Mouse (Mus musculus) kidney, embryonic 16.5 days (tissue): ENCODE data around the gene Cdh13. TPM values are rescaled to one million over a fixed set of nuclear protein-coding genes. Genes with fewer than 3 reads are reported as not detected.

Experiments
- ATAC-seq: fragments of 200-750 bp; cut with Nextera tagmentation; 2 replicates; pipeline ENCODE4 v1.8.0; 2017; ENCODE audit warnings: moderate TSS enrichment; ENCODE audit not compliant: low FRiP score, low TSS enrichment
- H3K27ac ChIP-seq: fragments of 300-500 bp; sonication (generic); 2 replicates; pipeline ENCODE4 v1.5.1; 2014; ENCODE audit warnings: low read length
- H3K27me3 ChIP-seq: fragments of 300-500 bp; sonication (generic); 2 replicates; pipeline ENCODE4 v1.6.1; 2014; ENCODE audit warnings: low read length, control low read depth, mixed read lengths; ENCODE audit not compliant: insufficient read depth
- H3K36me3 ChIP-seq: fragments of 300-500 bp; sonication (generic); 2 replicates; pipeline ENCODE4 v1.6.1; 2014; ENCODE audit warnings: low read length, control low read depth, mixed read lengths; ENCODE audit not compliant: insufficient read depth
- H3K4me1 ChIP-seq: fragments of 300-500 bp; sonication (generic); 2 replicates; pipeline ENCODE4 v1.6.1; 2014; ENCODE audit warnings: low read length, control low read depth, mixed read lengths; ENCODE audit not compliant: insufficient read depth
- H3K4me2 ChIP-seq: fragments of 300-500 bp; sonication (generic); replicated peaks from 2 replicates; pipeline ENCODE4 v1.6.1; 2014; ENCODE audit warnings: low read depth, low read length
- H3K4me3 ChIP-seq: fragments of 300-500 bp; sonication (generic); 2 replicates; pipeline ENCODE4 v1.5.1; 2014; ENCODE audit warnings: mild to moderate bottlenecking, low read length
- H3K9ac ChIP-seq: fragments of 300-500 bp; sonication (generic); replicated peaks from 2 replicates; pipeline ENCODE4 v1.6.1; 2014; ENCODE audit warnings: low read length
- H3K9me3 ChIP-seq: fragments of 300-500 bp; sonication (generic); 2 replicates; pipeline ENCODE4 v1.6.1; 2016; ENCODE audit warnings: low read length, control low read depth
- WGBS: fragments of 180-500 bp; shearing (Covaris S2); extraction: QIAGEN DNeasy Blood & Tissue Kit; methylation state at CpG from one replicate; pipeline ENCODE4 v1.1.7; 2014; 5-methylcytosine and 5-hydroxymethylcytosine counted together
- polyA plus RNA-seq: library from polyadenylated mRNA; unstranded; fragments of >200 nt; fragmentation: Nextera tagmentation; extraction: Ambion mirVana; gene quantifications from 2 replicates; pipeline ENCODE4 v1.2.1, GENCODE M21; 2015

Cdh13 gene
- polyA plus RNA-seq, 1 experiment from 2014 or later = 2.0 TPM

- Histone ChIP-seq H3K9me3 (no peaks in the 10 kb centered on the region), H3K27ac (no peak overlapping the region), H3K9ac (no peak overlapping the region), H3K4me1 (peaks cover 11% of the 10 kb centered on the region; the same call in 1 of the 2 replicates), H3K4me2 (no peak overlapping the region), H3K36me3 (no peaks in the 10 kb centered on the region), H3K4me3 (no peak overlapping the region), H3K27me3 (no peaks in the 10 kb centered on the region)
- WGBS = 91% methylated on average over 8 of the region's 8 CpGs
- no peak for ATAC-seq
Measured at GRCm38 (mm10) chr8:118569366-118569765, 285.8 kb downstream of the Cdh13 start.

- no peak overlapping the region for H3K27ac ChIP-seq
- no peaks in the 10 kb centered on the region for H3K36me3 ChIP-seq
- no peak overlapping the region for H3K4me2 ChIP-seq
- H3K4me3 ChIP-seq = no peak overlapping the region
- H3K4me1 ChIP-seq = no peaks in the 10 kb centered on the region
- peak; percentile 61 for ATAC-seq
- H3K9ac ChIP-seq = no peak overlapping the region
- 59% methylated on average over 1 of the region's 1 CpGs for WGBS
- no peaks in the 10 kb centered on the region for H3K9me3 ChIP-seq
- H3K27me3 ChIP-seq = no peaks in the 10 kb centered on the region
Measured at GRCm38 (mm10) chr8:118581256-118581655, 297.7 kb downstream of the Cdh13 start.

GRCm38 (mm10) chr8:118582185-118582584, 298.7 kb downstream of the Cdh13 start:
- Histone ChIP-seq H3K4me1 (no peaks in the 10 kb centered on the region), H3K27me3 (no peaks in the 10 kb centered on the region), H3K36me3 (no peaks in the 10 kb centered on the region), H3K9me3 (no peaks in the 10 kb centered on the region), H3K4me3 (no peak overlapping the region), H3K9ac (no peak overlapping the region), H3K4me2 (no peak overlapping the region), H3K27ac (no peak overlapping the region)
- WGBS = 93% methylated on average over 8 of the region's 8 CpGs
- ATAC-seq = no peak

- H3K36me3 ChIP-seq = no peaks in the 10 kb centered on the region
- WGBS = 67% methylated on average over 5 of the region's 5 CpGs
- no peak for ATAC-seq
Measured at GRCm38 (mm10) chr8:118587981-118588380, 304.4 kb downstream of the Cdh13 start.

GRCm38 (mm10) chr8:118596816-118597215, 313.3 kb downstream of the Cdh13 start:
- peaks cover 5% of the 10 kb centered on the region; the same call in 1 of the 2 replicates for H3K9me3 ChIP-seq
- H3K27me3 ChIP-seq = no peaks in the 10 kb centered on the region
- ATAC-seq = no peak
- no peak overlapping the region for H3K9ac ChIP-seq
- WGBS = 76% methylated on average over 8 of the region's 8 CpGs
- H3K4me1 ChIP-seq = no peaks in the 10 kb centered on the region
- no peak overlapping the region for H3K4me2 ChIP-seq
- H3K36me3 ChIP-seq = no peaks in the 10 kb centered on the region
- H3K4me3 ChIP-seq = no peak overlapping the region
- no peak overlapping the region for H3K27ac ChIP-seq

More at GRCm38 (mm10) chr8:118587981-118588380, 304.4 kb downstream of the Cdh13 start:
- Histone ChIP-seq H3K27me3 (no peaks in the 10 kb centered on the region), H3K4me3 (no peak overlapping the region), H3K9me3 (no peaks in the 10 kb centered on the region), H3K27ac (no peak overlapping the region), H3K4me1 (no peaks in the 10 kb centered on the region), H3K4me2 (no peak overlapping the region), H3K9ac (no peak overlapping the region)

GRCm38 (mm10) chr8:118601376-118601775, 317.8 kb downstream of the Cdh13 start:
- no peaks in the 10 kb centered on the region; the same call in 1 of the 2 replicates for H3K4me1 ChIP-seq
- H3K36me3 ChIP-seq = no peaks in the 10 kb centered on the region
- H3K4me2 ChIP-seq = no peak overlapping the region
- no peak overlapping the region for H3K27ac ChIP-seq
- no peak for ATAC-seq
- H3K9me3 ChIP-seq = no peaks in the 10 kb centered on the region
- WGBS = 71% methylated on average over 8 of the region's 8 CpGs
- no peak overlapping the region for H3K4me3 ChIP-seq
- no peak overlapping the region for H3K9ac ChIP-seq
- H3K27me3 ChIP-seq = no peaks in the 10 kb centered on the region

GRCm38 (mm10) chr8:118602074-118602473, 318.5 kb downstream of the Cdh13 start:
- Histone ChIP-seq H3K9ac (no peak overlapping the region), H3K9me3 (no peaks in the 10 kb centered on the region), H3K27ac (no peak overlapping the region), H3K4me2 (no peak overlapping the region), H3K36me3 (no peaks in the 10 kb centered on the region), H3K4me1 (no peaks in the 10 kb centered on the region; the same call in 1 of the 2 replicates), H3K4me3 (no peak overlapping the region), H3K27me3 (no peaks in the 10 kb centered on the region)
- ATAC-seq = peak; percentile 76; the same call in 1 of the 2 replicates
- 39% methylated on average over 8 of the region's 8 CpGs for WGBS

GRCm38 (mm10) chr8:118611551-118611950, 328.0 kb downstream of the Cdh13 start:
- no peak for ATAC-seq

GRCm38 (mm10) chr8:118618195-118618594, 334.7 kb downstream of the Cdh13 start:
- H3K9me3 ChIP-seq = no peaks in the 10 kb centered on the region

More at GRCm38 (mm10) chr8:118611551-118611950, 328.0 kb downstream of the Cdh13 start:
- Histone ChIP-seq H3K4me2 (no peak overlapping the region), H3K4me3 (no peak overlapping the region), H3K9ac (no peak overlapping the region), H3K4me1 (no peaks in the 10 kb centered on the region), H3K27me3 (no peaks in the 10 kb centered on the region), H3K27ac (no peak overlapping the region), H3K9me3 (no peaks in the 10 kb centered on the region), H3K36me3 (no peaks in the 10 kb centered on the region)
- 69% methylated on average over 10 of the region's 10 CpGs for WGBS

GRCm38 (mm10) chr8:118626425-118626824, 342.9 kb downstream of the Cdh13 start:
- ATAC-seq = no peak
- WGBS = 92% methylated on average over 5 of the region's 5 CpGs
- H3K9ac ChIP-seq = no peak overlapping the region
- H3K9me3 ChIP-seq = no peaks in the 10 kb centered on the region
- no peak overlapping the region for H3K4me3 ChIP-seq
- H3K4me2 ChIP-seq = no peak overlapping the region
- H3K4me1 ChIP-seq = no peaks in the 10 kb centered on the region
- no peak overlapping the region for H3K27ac ChIP-seq
- no peaks in the 10 kb centered on the region for H3K36me3 ChIP-seq
- H3K27me3 ChIP-seq = no peaks in the 10 kb centered on the region

More at GRCm38 (mm10) chr8:118618195-118618594, 334.7 kb downstream of the Cdh13 start:
- Histone ChIP-seq H3K36me3 (no peaks in the 10 kb centered on the region), H3K27me3 (no peaks in the 10 kb centered on the region), H3K4me2 (no peak overlapping the region), H3K27ac (no peak overlapping the region), H3K9ac (no peak overlapping the region), H3K4me1 (no peaks in the 10 kb centered on the region), H3K4me3 (no peak overlapping the region)
- ATAC-seq = no peak
- WGBS = 92% methylated on average over 10 of the region's 10 CpGs
